Mouse (Mus musculus): ENCODE data around the gene Smoc1.

- TF ChIP-seq CTCF (IDR thresholded peaks at IDR 0.05; ENCODE audit: low read depth, low read length) (no peak), POLR2A (IDR thresholded peaks at IDR 0.05; ENCODE audit: borderline replicate concordance, low read depth, low read length) (no peak)
Measured at GRCm38 (mm10) chr12:81173893-81174292, 147.3 kb downstream of the Smoc1 start.
